Mouse (Mus musculus) monocyte, adult 2 months (primary cell): ENCODE measurements around the gene Nsun7.
"Not testable (repeated sequence)": the region's sequence is repeated elsewhere in the genome, so short reads cannot be mapped to it uniquely, and the experiment has no call there.

Experiments used
- DNase-seq, 2 experiments: peaks; one replicate each; pipeline ENCODE4 v3.0.0; 2022; ENCODE audit warnings: low spot score in 2 of 2, low read depth in 1 of 2

The Nsun7 gene

DNA sequence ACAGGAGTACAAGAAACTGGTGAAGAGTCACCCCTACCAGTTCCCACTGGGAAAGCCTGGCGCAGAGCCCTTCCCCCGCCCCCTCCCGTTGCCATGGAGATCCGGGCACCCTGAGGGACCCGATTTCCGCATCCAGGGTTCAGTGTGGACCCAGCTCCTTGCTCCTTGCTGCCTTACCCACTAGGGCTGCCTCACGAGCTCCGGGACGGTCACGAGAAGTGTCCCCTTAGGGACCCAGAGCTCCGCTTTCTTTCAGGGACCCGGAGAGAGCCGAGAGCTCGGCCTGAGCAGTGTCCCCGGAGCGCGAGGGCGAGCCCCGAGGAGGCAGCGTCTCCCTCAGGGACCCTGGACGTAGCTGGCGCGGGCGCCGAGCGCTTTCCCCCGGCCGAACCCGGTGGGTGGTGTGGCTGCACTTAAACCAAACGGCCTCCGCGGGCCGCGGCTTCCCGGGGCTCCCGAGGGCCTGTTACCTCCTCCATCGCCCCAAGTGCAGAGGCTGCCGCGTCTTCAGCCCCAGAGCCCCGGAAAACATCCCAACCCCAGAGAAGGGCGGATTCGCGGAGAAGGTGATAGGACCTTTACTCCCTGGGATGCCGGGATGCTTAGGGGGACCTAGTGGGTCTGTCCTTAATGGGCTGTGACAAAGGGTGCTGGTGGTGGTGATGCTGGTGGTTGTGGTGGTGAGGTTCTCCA is at the start of gene Nsun7:
Gene Nsun7 (plus strand): TSS at position 142 of the 693 bp plus-strand sequence.
- peak in 1 of 2 experiments; percentile 9 for DNase-seq

DNA sequence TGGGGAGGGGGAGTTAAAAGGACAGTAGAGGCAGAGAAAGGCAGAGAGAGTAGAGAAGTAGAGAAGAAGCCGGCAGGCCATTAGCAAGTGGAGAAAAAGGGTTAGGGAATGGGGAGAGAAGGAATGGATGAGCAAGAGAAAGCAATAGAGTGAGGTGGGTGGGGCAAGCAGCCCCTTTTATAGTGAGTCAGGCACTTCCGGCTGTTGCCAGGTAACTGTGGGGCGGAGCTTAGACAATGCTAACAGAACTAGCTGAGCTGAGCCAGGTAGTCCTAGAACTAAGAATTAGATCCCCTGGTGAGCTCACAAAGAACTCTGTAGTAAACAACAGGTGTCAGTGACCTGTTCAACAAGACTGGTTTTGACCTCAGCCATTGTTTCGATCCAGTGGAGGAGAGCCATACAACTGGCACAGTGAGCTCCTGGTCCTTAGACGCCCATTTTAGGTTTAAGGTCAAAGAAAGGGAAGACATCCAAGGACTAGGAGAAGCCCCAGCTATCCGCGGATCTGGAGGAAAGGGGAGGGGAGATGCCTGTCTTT is 45.2 kb upstream of the Nsun7 start:
- DNase-seq = no peak

DNA sequence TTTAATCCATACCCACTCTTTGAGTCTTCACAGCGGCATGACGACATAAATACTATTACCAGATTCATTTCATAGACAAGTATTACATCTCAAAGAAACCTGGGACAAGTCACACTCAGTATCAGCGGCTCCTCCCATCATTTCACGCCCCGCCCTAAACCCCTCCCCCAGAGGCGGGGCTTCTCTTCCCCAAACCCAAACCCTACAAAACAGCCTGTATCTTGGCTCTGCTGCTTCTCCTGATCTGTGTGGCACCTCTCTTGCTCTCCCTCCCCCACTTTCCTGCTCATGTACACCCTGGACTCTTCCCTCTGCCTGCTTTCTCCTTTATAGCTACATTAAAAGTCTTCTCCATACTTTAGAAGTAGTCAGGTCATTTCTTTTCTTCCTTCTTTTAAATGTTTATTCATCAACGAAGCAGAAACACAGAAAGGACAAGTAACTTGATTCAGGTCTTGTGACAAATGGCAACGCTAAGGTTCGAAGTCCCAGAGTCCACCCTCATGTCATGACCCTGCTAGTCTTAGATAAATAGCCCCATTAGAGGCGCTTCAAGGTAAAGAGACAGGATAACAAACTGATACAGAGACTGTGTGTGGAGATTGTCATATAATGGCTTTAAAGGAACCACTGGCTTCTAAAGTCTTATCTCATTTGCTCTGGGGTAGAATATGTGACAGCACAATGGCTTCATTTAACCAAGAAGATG is 44.0 kb upstream of the Nsun7 start:
- DNase-seq = no peak

DNA sequence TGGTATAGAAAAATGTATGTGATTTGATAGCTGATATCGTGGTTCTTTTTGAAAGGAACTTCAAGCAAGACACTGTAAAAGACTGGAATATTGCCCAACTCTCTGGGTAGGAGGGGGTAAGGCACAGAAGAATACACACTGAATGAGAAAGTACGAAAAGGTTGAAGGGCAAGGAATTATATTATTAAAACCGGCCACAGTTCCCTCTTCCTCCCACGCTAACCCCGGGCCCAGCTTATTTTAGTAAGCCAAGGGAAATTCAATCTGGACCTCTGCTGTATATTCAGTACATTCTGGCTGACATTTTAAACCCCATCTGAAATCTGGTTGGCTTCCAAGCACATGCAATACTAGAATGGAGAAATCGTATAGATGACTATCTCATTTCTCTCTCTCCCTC is 40.0 kb upstream of the Nsun7 start:
- no peak for DNase-seq

DNA sequence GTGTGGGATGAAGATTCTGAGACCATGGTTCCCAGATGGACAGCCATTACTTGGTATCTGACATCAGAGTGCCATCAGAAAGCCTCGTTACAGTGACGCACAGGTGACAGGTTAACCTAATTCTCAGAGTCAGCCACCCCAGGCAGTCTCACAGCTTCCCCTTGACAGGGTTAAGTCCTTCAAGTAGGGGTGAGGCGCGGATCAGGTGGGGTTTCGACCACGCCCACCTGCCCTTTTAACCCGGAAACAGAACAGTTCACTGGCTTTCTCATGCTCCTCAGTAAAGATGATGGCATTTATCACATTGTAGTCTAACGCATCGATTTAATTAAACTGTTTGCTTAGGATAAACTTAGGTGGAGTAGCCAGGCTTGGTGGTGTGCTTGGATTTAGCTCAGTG is 39.1 kb upstream of the Nsun7 start:
- DNase-seq = no peak

DNA sequence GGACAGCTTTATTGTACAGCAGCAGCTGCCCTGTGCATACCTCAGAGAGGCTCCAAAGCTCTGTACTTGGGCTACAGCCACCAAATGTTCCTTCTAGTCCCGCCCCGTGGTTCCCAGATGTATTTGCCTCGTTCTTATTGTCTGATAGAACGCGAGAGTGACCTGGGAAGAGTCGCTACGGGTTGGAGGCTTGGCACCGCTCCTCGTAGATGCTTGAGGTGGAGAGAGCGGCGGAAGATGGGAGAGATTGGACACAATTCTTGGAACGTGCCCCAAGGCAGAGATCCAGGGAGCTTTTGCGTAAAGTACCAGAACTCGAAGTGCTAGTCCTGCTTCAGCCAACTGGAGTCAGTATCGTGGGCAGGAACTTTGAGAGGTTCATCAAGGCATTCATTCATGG is 36.8 kb upstream of the Nsun7 start:
- DNase-seq = no peak

DNA sequence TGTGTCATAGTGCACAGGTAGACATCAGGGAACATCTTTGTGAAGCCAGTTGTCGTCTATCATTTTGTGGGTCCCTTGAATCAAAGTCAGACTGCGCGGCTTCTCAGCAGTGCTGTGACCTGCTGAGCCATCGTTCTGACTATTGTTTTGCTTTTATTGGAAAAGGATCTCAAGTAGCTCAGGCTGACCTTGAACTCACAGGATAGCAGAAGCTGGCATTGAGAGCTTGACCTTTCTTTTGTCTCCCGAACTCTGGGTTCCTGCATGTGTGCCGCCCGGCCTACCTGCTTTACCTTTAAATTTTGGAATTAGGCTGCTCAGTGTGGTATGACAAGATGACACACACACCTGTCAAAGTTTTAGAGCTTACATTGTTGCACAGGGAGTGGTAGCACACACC is 33.2 kb upstream of the Nsun7 start:
- DNase-seq = no peak

DNA sequence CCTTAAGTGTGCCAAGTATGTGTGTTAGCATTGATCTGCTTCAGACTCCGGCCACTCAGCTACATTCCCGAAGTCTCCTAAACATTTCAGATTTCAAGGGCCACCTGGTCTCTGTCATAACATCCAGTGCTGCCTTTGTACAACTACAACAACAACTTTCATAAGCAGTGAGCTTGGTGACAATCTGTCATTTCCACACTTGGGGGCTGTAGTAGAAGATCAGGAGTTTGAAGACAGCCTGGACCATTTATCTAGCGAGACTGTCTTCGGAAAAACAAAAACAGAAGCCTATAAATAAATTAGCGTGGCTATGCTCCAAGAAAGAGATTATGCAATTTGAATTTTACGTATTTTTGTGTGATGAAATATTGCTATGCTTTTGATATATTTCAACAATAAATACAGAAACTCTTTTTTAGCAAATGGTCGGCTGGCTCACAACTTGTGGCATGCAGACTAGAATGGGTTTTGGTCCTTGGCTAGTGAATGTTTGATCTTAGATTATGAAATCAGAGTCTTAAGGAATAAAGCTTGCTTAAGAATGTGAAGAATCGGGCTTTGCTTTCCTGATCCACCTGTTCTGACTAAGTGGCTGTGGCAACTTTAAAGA is 27.9 kb upstream of the Nsun7 start:
- DNase-seq = no peak

DNA sequence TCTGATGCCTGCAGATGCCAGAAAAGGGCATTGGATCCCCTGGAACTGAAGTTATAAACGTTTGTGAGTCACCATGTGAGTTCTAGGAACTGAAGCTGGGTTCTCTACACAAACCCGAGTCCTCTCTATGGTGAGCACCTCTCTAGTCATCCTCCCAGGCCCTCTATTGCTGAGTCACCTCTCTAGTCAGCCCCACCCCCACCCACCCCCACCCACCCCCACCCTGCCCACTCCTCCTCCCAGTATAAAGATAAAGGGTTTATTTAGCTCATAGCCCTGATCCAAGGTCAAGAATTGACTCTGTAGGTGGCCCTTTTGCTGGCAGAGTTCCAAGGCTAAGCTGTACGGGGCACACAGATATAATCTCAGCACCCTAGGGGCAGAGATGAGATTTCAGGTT is 27.2 kb upstream of the Nsun7 start:
- no peak for DNase-seq

DNA sequence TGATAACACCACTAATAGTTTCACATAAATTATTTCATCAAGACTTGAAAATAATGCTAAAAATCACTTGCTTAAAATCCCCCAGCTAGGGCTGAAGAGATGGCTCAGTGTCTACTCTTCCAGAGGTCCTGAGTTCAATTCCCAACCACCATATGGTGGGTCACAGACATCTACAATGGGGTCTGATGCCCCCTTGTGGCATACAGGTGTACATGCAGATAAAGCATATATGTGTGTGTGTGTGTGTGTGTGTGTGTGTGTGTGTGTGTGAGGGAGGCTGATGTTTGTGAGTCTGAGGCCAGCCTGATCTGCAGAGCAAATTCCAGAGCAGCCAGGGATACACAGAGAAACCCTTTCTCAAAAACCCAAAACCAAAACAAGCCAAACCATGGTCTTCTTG is 17.8 kb upstream of the Nsun7 start:
- no peak for DNase-seq

DNA sequence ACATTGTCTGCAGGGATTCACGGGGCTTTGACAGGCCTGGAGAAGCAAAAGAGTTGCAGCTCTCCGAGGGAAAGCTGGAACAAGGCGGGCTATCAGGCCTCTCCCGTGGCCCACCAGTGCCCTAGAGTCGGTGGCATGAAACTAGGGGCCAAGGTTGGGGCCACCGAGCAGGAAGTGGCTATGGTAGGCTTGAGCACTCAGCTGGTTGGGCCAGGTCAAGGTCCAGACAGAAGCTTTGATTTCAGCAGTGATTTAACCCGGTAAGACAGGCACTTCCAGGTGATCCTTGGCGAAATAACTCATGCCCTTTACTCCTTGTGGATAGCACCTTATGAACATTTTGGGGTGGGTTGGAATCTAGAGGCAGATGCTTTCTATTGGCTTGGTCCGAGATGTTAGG is 16.2 kb upstream of the Nsun7 start:
- DNase-seq = no peak

DNA sequence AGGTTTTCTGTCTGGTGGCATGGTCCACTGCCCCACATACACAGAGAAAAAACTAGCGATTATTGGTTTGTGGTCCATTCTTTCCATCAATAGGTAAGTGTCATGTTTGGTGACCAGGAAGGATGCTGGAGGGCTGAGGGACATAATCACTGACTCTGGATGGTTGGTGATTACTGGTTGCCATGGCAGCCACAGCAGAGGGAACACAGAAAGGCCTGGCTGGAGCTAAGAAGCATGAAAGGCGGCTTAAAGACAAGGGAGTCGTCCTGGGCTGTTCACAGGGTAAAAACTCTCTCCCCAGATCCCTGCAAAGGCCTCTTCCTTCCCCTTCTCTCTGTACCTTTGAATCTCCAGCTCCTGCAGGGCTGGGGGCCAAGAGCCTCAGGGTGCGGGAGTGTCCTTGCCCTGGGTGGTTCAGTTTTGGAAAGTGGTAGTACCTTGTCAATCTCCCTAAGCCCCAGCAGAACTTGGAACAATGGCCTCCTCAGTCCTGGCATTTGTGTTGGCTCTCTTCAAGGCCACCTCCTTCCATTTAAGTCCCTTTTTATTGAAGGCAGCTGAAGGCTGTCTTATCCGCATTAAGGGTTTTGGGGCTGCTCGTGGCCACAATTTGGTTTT is 15.5 kb upstream of the Nsun7 start:
- no peak for DNase-seq

DNA sequence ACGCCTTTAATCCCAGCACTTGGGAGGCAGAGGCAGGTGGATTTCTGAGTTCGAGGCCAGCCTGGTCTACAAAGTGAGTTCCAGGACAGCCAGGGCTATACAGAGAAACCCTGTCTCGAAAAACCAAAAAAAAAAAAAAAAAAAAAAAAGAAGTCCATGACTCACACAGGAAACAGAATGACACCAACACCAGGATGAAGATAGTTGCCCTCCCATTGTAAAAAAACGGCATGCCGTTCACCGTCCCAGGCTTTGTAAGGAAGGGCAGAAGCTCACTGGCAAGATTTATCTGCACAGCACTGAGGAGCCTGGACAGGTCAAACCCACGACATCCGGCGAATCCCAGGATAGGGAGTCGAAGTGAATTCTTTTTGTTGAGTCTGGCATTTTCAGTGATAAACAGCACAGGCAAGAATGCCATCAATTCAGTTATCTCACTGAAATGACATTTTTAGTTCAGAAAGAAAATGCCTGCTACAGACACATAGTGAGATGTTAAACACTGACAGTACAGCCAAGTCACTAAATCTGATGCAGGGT is 13.7 kb upstream of the Nsun7 start:
- DNase-seq = no peak

DNA sequence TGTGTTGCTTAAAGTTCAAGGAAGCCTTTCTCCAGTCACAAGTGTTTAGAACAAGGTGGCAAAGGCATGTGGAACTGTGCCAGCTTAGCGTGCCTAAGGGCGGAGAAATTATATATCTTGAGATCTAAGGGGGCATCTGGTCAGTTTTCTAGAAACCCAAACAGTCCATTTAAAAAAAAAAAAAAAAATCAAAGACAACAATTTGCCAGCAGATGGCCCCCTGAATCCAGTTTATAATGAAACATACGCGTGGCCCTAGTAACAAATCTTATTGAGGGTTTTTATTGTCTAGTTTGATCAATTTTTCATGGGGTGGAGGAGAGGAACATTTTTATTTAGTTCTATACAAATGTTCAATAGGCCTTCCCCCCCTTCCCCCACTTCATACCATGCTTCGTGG is 6.5 kb upstream of the Nsun7 start:
- DNase-seq = no peak

DNA sequence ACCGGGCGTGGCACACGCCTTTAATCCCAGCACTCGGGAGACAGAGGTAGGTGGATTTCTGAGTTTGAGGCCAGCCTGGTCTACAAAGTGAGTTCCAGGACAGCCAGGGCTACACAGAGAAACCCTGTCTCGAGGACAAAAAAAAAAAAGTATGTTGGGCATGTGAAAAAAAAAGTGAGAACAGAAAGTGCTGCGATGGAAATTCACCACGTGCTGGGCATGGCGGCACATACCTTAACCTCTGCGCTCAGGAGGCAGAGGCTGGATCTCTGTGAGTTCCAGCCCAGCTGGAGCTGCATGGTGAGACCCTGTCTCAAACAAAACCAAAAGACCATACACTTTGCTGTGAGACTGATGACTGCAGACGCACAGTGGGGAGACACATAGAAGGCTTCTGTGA is 4.7 kb upstream of the Nsun7 start:
- DNase-seq = no peak

DNA sequence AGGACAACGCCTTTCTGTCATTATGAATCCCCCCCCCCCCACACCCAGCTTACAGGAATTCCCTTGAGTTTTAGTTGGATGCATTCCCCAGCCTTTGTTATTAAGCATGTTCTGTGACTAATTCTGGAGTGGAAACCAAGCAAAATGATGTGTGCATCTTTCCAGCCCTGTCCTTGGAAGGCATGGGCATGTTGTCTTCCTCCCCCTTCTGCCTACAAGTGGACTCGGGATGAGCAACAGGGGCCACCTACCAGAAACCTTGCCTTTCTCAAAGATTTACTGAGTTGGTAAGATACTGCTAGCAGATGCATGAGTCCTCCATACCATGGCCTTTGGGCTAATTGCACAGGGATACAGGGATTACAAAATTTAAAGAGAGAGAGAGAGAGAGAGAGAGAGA is 697 bp upstream of the Nsun7 start:
- DNase-seq = no peak

DNA sequence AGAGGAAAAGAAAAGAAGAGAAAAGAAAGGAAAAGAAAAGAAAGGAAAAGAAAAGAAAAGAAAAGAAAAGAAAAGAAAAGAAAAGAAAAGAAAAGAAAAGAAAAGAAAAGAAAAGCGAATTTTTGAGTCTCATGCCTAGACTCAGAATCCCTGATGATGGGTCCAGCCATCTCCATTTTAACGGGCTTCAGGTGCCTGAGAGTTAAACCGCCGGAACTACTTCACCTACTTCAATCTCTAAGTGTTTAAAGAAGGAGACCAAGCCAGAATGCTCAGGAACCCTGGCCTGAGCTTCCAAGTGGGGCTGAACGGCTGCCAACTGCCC is 304 bp upstream of the Nsun7 start:
- not testable (repeated sequence) for DNase-seq

DNA sequence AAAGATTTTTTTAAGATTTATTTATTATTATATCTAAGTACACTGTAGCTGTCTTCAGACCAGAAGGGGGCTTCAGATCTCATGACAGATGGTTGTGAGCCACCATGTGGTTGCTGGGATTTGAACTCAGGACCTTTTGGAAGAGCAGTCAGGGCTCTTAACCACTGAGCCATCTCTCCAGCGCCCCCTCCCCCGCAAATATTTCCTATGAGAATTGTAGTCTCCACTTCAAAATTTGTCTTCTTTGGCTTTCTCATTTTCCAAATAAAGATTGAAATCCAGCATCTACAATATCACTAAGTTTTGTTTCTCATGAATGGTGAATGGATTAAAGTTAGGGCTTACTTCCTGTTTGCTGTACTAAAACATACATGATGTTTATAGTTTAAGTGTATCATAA is 2.8 kb downstream of the Nsun7 start:
- DNase-seq = no peak

DNA sequence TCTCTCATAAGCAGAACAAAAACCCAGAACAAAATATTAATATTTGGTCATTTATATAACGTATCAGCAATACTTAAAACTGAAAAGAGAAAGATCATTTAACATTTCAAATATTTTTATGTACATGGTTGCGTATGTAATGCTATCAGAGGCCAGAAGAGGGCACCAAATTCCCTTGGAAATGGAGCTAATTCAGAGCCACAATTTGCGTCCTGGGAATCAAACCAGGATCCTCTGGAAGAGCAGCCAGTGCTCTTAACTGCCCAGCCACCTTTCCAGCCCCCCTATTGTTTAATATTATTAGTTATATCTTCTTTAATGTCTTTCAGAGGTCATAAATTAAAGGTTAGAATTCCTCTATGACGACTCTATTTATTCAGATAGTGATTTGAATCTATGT is 3.7 kb downstream of the Nsun7 start:
- no peak for DNase-seq

DNA sequence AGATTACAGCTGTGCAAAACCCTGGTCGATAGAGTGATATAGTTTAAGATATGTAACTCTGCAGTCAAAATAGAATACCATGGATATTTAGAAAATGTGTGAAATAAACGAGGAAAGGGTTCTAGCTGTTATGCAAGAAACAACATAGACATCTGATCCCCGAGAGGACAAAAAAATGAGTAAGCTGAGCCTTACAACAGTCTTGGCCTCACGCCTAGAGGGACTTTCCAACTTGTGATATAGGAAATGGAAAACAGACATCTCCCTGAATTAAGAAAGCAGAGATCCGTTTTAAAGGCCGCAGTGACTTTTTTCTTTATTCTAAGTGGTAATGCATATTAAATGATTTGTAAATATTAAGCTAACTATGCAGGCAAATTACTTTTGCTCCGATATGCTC is 9.9 kb downstream of the Nsun7 start:
- no peak for DNase-seq

DNA sequence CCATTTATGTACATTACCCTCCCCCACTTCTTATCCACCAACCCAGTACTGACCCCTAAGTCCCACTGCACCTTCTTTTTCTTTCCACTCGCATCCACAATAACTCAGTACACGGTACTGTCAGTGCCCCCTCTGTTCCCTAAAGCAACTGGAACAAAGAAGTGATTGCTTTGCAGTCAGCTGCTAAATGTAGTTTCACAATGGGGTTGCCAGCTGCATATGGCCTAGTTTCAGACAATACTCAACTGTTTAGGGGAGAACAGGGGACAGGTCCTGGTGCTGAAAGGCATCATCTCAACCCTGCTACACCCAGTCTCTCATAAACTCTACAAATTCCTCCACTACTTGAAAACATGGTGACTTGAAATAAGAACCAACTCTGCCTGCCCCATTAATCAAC is 11.4 kb downstream of the Nsun7 start:
- DNase-seq = no peak

DNA sequence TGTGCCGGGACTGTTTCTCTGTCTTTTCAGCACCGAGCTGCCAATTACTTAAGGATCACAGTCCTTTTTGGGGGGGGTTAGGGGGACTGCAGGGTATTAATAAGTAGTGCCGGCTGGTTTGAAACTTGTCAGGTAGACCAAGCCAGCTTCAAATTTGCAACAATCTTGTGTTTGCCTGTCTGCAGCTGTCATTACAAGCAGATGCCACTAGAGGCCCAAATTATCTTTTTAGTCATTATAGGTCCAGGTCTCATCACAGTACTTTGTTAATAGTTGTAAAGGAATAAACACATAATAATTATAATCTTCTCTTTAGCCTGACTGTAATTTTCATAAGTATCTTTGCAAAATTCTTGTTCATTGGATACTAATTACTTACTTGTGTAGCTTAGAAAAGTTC is 14.7 kb downstream of the Nsun7 start:
- no peak for DNase-seq
